Mouse (Mus musculus): Measurements from ENCODE around the gene Btbd9.

Gene Btbd9

DNA sequence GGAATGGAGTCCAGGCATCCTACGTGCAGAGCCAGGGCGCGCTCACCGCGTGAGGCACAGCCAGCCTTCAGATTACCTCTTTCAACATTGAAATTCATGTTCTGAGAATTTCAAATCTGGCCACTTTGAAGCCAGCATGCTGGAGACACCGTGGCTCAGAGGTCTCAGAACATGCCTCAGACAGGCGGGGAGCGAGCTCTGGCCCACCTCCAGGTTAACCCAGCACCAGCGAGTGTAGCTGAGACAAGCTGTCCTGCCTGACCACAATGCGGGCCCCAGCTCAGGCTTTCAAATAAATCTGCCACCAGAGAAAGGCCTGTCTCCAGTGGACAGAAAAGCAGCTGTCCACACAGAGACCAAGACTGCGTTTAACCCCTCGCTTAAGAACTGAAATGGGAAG is 363.6 kb downstream of the Btbd9 start:
- DNase-seq (ENCODE audit: low read depth, low spot score): no peak

GRCm38 (mm10) chr17:30210936-30211335 is 365.4 kb downstream of the Btbd9 start:
- DNase-seq (ENCODE audit: low read depth, low spot score): peak; percentile 61

DNA sequence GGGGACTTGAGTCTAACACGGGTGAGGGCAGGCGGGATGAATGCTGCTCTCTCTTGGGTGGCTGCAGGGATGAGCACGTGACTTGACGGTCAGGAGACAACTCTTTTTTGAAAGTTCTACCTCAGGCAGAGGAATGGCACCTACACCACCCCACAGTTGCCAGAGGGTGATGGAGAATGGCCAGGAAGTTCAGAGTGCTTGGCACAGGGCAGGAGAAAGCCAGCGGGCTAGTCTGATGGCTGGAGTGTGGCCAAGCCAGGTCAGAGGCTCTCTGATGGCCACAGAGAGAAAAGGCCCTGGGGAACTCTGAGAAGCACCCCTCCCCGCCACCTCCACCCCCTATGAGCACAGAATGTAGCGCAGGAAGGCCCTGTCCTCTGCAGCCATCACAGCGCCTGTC is 366.0 kb downstream of the Btbd9 start:
- DNase-seq (ENCODE audit: low read depth, low spot score): no peak

DNA sequence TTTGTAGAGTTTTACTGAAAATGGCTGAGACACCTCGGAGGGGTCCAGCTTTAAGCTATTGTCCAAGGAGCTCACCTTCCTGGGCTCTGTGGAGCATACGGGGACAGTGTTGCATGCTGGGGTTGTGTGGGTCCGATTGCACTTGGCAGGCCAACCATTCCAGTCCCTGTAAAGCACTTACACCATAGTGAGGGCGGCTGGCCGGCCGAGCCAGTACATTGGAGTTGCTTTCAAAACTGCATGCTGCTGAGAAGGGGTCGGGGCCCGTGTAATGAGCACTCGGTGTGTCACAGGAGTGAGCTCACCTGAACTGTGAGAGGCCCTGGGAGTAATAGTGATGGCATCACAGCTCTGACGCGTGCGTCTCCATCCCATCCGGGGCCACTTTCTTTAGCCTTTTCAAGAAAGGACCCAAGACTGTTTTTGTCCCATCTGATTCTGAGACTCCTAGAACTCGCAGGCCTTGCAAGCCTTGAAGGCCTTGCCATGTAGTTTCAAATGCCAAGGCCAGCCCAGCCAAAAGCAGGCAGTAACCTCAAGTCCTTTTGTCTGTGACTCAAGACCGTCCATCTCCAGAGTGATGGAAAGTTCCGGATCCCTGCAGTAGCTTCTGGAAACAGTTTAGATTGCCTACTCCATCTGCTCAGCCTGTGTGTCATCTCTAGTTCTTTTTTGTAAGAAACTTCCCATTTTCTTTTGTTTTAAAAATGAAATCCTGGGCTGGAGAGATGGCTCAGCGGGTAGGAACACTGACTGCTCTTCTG is 371.0 kb downstream of the Btbd9 start:
- DNase-seq (ENCODE audit: low read depth, low spot score): no peak

GRCm38 (mm10) chr17:30200283-30200682 is 376.0 kb downstream of the Btbd9 start:
- DNase-seq (ENCODE audit: low read depth, low spot score): peak; percentile 62

DNA sequence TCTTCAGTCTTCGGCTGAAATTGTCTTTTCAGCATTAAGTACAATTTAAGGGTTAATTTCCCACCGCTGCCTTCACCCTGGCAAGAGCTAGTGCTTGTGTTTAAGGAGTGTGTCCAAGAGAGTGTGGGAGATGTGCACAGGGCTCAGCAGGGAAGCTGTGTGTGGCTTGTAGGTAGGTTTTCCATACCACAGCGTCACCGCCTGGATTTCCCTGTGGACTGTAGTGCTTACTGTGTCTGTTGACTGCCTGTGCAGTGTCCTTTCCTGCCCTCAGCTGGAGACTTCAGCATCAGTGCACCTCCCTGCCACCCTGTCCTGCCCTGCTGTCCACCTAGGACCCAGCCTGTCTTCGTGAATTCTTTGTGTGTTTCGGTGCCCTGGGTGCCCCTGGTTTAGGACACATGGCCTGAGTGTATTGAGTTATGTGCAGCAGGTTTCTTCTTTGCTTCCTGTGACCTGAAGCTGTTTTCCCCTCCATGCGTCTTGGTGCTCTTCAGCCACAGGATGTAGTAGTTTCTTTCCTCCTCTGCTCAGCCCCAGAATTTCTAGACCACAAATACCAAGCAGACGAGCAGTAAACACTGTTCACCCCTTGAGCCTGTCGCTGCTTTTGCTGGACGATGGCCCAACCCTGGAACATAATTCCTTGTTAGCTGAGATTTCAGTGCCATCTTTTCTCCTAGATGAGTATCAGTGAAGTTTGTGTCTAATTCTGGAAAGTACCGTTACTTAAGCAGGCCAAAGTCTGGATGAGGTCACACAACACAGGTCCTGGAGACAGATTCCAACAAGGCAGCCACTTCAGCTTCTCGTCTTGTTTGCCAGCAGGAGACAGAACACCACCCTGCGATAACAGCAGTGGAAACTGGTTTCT is 376.7 kb downstream of the Btbd9 start:
- peak; percentile 58 for DNase-seq (ENCODE audit: low read depth, low spot score)

- no peak for DNase-seq (ENCODE audit: low read depth, low spot score)
Observed at GRCm38 (mm10) chr17:30198422-30198821, 377.9 kb downstream of the Btbd9 start.

- no peak for DNase-seq (ENCODE audit: low read depth, low spot score)
Observed at GRCm38 (mm10) chr17:30197280-30198030, 378.8 kb downstream of the Btbd9 start.

- DNase-seq (ENCODE audit: low read depth, low spot score): peak; percentile 86
Observed at GRCm38 (mm10) chr17:30196401-30197279, 379.6 kb downstream of the Btbd9 start.

- DNase-seq (ENCODE audit: low read depth, low spot score): no peak
Observed at GRCm38 (mm10) chr17:30195591-30196183, 380.6 kb downstream of the Btbd9 start.

DNA sequence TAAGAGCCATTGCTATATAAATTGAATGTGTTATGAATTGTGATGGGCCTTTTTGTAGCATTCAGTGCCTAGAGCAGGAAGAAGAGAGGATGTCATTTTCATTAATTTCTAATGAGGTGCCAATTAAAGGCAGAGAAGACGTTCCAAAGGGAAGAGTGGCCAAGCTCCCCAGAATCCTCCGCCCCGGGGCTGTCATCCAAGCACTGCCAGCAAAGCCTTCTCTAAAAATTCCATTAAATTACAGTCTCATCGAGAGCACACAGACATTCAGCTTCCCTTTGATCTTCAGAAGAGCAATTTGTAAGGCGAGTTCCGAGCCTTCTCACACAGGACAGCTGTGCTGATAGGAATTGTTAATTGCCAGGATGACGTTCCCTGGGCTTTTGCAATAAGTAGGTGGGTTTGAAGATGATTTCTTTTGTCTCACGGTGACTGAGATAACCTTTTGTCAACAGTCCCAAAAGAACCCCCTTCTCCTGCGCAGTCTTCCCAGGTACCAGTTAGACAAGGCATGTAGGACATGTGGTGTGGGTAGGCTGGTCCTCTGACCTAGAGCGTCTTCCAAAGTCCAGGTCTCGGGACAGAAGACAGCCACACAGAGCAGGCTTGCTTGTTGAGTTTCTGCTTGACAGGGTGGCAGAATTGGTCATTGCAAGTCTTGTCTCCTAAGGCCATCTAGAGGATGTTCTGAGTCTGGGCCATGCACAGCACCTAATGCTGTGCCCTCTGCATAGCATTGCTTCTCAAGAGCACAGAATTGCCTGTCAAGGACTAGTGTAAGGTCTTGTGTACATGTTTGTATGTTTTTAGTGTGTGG is 381.5 kb downstream of the Btbd9 start:
- DNase-seq (ENCODE audit: low read depth, low spot score): peak; percentile 74

- DNase-seq (ENCODE audit: low read depth, low spot score): no peak
Observed at GRCm38 (mm10) chr17:30194091-30194490, 382.2 kb downstream of the Btbd9 start.

GRCm38 (mm10) chr17:30193615-30194014 is 382.7 kb downstream of the Btbd9 start:
- DNase-seq (ENCODE audit: low read depth, low spot score): no peak

GRCm38 (mm10) chr17:30192416-30193005 is 383.8 kb downstream of the Btbd9 start:
- DNase-seq (ENCODE audit: low read depth, low spot score): peak; percentile 76

GRCm38 (mm10) chr17:30191097-30191640 is 385.1 kb downstream of the Btbd9 start:
- no peak for DNase-seq (ENCODE audit: low read depth, low spot score)

GRCm38 (mm10) chr17:30188031-30188981 is 388.0 kb downstream of the Btbd9 start:
- peak; percentile 74 for DNase-seq (ENCODE audit: low read depth, low spot score)

DNA sequence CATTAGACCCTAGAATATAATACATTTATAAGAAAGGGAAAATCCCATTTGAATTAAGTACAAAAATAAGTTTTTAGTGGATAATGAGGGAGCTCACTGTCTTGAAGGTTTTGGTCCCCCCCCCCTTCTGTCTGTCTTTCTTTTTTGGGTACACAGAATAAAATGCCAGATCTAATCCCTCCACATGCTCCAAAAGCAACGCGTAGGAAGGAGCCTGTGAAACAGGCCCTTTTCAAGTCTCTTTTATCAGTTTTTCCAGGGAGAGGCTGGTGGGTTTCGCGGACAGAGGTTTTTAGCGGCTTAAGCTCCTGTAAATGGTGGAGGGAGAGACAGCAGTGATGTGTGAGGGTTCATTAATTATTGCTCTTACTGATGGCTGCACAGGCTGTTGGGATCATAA is 388.7 kb downstream of the Btbd9 start:
- peak; percentile 60 for DNase-seq (ENCODE audit: low read depth, low spot score)

- no peak for DNase-seq (ENCODE audit: low read depth, low spot score)
Observed at GRCm38 (mm10) chr17:30187154-30187553, 389.1 kb downstream of the Btbd9 start.
